Mouse (Mus musculus) right cerebral cortex, adult 2 months (tissue): ENCODE data around the gene Sytl3.

Source experiments
- DNase-seq, 2 experiments: peaks; one replicate each; pipeline ENCODE4 v3.0.0; 2021 to 2022; ENCODE audit warnings: low spot score in 2 of 2

Gene Sytl3

GRCm38 (mm10) chr17:6755176-6755575 lies 96.3 kb downstream of the Sytl3 start:
- no peak for DNase-seq

DNA sequence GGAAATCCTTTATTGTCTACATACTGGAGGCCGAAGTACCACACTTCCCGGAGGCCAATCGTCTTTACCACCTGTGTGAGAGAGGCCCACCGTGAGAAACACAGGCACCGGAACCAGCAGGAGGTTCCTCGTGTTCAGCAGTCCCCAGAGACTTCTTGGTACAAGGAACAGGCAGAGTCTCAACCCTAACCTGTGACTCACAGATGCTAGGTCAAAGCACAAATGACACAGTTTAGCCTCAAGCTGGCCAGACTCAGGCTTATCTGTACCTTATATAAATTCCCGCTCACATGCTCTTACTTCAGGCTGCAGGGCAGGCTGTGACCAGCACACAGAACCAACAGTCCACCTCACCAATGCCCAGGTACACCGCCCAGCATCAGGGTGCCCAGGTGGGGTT lies 97.0 kb downstream of the Sytl3 start:
- DNase-seq, result no peak

DNA sequence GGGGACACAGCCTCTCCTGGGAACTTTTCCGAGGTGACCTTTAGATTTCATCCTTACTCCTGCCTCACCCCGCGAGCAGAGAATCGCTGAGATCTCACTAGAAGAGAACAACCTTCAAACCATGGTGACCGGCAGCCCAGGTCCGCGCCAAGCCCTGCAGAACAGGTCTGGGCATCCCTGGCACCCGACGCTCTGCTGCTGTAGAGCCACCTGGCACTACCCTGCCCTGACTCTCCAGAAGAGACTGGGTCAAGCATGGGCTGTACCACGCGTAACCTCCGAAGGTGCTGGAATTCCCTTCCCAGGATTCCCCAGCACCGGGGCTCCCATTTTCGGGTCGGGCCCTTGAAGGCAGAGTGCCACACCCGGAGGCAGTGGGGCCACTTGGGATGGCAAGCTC lies 99.0 kb downstream of the Sytl3 start:
- no peak for DNase-seq

- no peak for DNase-seq
Measured at GRCm38 (mm10) chr17:6758845-6759244, 100.0 kb downstream of the Sytl3 start.

DNA sequence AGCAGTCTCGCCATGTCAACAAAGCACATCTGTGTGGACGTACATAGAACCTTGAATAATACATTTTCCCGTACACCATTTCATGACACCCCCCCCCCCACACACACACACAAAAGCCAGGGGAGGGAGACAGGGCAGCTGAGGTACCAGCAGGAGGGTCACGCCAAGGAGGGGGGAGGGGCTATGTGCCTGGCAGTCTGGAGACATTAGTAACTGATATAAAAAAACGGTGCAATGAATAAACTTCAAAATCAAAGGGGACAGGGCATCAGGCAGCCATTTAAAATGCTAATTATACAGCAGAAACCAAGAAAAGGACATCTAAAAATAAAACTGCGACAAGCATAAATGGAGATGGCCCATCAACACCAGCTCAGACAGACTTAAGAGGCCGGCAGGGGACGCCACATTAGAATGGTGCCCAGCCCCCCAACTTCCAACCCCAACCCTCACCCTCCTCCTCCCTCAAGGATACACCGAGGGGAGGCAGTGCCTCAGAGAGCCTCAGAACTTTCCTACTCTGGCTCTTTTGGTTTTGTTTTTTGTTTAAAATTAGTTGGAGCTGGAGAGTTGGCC lies 100.9 kb downstream of the Sytl3 start:
- no peak for DNase-seq

GRCm38 (mm10) chr17:6763513-6764226 lies 104.8 kb downstream of the Sytl3 start:
- no peak for DNase-seq

- DNase-seq, result no peak
Measured at GRCm38 (mm10) chr17:6764227-6764593, 105.3 kb downstream of the Sytl3 start.

- DNase-seq, result no peak
Measured at GRCm38 (mm10) chr17:6764730-6765129, 105.8 kb downstream of the Sytl3 start.

GRCm38 (mm10) chr17:6765886-6766285 lies 107.0 kb downstream of the Sytl3 start:
- no peak for DNase-seq

GRCm38 (mm10) chr17:6766823-6767222 lies 107.9 kb downstream of the Sytl3 start:
- DNase-seq, result no peak

GRCm38 (mm10) chr17:6767771-6768170 lies 108.9 kb downstream of the Sytl3 start:
- no peak for DNase-seq

DNA sequence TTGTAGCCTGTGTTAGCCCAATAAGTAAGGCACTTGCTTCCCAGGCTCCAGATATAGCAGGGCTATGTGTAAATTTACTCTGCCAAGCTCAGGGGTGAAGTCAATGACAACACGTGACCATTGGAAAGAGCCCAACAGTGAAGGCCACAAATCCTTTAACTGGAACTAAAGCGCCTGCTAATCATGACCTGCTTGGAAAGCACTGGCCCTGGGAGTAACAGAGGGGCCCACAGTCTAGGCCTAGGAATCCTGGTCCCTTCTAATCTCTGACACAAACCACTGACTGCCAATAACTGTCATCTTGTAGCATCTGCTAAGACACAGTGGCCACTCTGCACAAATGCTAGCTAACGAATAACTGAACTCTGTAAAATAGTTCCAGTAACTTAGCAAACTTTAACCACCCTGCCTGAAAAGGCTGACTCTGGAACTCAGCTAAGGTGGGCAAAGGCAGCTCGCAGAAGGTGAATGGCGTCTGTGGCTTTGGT lies 109.5 kb downstream of the Sytl3 start:
- DNase-seq, result no peak

- DNase-seq, result no peak
Measured at GRCm38 (mm10) chr17:6769602-6770001, 110.7 kb downstream of the Sytl3 start.

DNA sequence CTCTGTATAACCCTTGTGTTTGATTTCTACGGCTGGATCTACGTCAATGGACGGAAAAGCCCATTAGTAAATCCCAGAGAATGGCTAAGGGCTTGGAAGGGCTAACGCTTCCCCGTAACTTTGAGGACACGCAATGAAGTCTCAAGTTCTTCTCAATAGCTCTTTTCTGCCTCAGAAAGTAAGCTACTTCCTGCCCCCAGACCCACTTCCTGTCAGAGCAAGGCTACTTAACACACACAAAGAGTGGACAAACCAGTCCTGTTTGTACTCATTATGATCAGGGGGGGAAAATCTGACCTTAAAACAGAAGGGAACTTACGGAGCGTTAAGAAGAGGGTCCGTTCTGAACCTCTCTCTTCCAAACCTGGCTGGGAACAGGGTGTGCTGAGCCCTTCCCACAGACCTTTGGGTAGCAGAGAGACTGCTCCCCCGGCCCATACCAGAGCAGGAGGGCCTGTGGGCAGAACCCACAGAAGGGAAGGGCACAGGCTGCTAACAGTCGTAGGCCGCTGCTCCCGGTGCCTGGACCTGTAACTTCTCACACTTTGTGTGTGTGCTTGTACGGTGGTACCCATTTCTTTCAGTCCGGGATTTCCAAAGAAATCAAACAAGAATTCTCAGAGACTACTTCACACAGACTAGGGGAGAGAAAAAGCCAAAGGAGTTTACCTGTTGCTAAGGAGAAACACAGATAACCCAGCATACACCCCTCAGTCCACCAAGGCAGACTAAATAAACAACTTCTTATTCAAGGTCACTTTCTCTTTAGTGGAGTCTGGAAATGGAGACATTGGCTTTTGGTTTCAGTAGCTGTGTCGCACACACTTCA lies 113.0 kb downstream of the Sytl3 start:
- DNase-seq, result no peak

DNA sequence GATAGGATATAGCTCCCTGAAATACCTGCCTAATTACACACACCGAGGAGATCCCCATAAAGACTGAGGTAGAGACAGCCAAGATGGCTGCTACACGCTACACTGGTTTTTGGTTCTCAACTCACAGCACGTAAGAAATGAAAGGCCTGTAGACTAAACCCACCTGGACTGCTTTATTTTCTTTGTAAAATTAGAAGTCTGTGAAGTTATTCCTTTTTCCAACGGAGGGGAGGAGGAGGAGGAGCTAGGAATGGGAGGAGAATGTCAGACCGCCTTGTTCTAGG lies 113.5 kb downstream of the Sytl3 start:
- no peak for DNase-seq

GRCm38 (mm10) chr17:6773249-6773966 lies 114.5 kb downstream of the Sytl3 start:
- DNase-seq, result no peak

- no peak for DNase-seq
Measured at GRCm38 (mm10) chr17:6775221-6775620, 116.3 kb downstream of the Sytl3 start.

DNA sequence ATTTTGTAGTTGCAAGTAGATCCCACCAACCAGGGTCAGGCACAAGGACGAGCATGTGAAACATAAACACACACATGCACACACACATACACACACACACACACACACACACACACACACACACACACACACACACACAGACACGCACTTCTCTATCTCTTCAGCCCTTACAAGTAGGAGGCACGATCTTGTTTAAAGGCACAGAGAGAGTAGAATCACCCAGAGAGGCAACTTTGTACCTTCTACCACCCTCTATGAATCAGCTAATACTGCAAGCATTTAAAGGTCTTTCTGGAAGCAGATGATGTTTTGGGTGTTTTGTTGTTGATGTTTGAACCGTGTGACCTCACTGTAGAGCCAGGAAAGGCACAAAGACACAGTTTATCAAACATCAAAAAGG lies 116.8 kb downstream of the Sytl3 start:
- no peak for DNase-seq

DNA sequence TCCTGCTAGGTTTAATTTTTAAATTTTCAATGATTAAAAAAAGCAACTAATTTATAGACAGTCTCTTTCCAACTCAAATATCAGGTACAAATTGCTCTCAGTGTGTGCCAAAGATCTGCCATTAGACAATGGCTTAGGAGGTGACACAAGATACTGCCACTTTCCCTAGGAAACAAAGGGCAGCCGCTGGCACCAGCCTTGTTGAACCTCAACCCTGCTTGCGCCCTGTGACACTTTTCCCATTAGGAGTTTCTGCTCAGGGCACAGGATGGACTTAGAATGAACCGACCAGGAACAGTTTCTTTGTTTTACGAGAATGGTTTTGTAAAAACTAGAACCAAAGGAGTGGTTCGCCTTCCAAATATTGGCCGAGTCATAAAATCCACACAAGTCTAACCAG lies 117.2 kb downstream of the Sytl3 start:
- DNase-seq, result no peak

DNA sequence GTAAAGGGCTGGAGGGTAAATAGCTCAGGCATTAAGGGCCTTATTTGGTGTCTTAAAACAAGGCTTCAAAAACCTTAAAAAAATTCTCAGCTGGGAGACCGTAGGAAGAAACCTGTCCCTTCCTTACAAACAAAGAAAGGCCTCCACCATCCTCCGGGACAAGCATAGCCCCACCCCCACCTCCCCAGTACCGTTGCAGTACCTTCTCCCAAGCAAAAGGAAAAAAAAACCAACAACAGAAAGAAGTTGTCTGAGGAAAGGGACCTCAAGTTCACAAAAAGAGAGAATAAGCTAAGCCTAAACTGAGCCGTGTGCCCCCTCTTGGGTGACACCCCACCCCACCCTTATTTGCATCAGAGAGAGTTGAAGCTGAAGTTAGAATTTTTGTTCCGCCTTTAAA lies 117.7 kb downstream of the Sytl3 start:
- no peak for DNase-seq

DNA sequence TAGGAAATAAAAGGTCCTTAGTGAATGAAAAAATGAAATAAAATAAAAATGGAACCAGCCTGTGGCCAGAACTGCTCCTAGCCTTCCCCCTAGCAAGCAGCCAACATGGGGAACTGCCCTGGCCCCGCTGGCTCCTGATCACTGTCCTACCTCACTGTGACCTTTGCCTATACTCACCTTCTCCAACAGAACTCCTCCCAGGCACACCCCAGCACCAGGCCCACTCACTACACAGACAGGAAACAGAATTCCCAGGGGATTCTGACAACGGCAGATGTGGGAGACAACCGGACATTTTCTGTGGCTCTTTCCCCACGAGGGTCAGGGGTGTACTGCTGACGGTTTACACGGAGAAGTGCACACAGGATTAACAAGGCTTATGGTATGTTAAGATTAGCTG lies 118.2 kb downstream of the Sytl3 start:
- no peak for DNase-seq

DNA sequence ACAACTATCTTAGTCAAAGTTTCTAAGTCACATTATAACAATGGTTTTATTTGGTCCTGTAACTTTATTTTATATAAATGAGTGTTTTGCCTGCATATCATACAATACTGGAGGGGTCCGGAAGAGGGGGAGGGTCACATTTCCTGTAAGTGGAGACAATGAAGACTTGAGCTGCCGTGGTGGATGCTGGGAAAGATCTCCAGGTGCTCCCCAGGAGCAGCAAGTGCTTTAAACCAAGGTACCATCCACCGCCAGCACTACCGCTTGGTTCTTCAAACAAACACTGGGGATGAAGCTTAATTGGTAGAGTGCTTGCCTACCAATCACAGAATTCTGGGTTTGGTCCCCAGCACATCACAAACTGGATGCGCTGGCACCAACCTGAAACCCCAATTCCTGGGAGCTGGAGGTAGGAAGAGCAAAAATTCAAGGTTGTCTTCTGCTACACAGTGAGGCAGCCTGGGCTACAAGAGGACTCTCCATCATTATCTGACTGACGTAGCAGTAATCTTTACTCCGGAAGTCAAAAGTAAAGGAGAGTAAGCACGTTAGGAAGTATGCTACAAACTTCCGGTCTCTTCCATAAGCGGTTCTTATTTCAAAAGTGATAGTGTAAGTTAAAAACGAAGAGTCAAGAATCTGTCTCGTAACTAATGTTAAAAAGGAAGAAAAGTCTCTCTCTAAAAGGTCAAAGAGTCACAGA lies 118.9 kb downstream of the Sytl3 start:
- no peak for DNase-seq
